Mouse (Mus musculus) cerebellum, adult 2 months (tissue): Measurements from ENCODE around the gene Smap2.

Source experiments
- CTCF ChIP-seq: fragments of 200-500 bp; IDR thresholded peaks from 2 replicates; pipeline ENCODE4 v1.5.1; 2011; ENCODE audit warnings: low read depth, mild to moderate bottlenecking, control low read depth, low read length, moderate library complexity, borderline replicate concordance; ENCODE audit not compliant: insufficient read depth
- POLR2A ChIP-seq: fragments of 200-500 bp; IDR thresholded peaks from 2 replicates; pipeline ENCODE4 v1.6.1; 2011; ENCODE audit warnings: low read length, control low read depth, borderline replicate concordance; ENCODE audit not compliant: insufficient read depth

GRCm38 (mm10) chr4:121021911-121022310 is 4.9 kb upstream of the Smap2 start:
- no peak for TF ChIP-seq POLR2A
- no peak for TF ChIP-seq CTCF
